Mouse (Mus musculus) heart, postnatal 14 days (tissue): Measurements from ENCODE around the gene Olfr1079. TPM values are rescaled to one million over a fixed set of nuclear protein-coding genes. Genes with fewer than 3 reads are reported as not detected.
"Not testable (repeated sequence)": the region's sequence is repeated elsewhere in the genome, so short reads cannot be mapped to it uniquely, and the experiment has no call there.

Source experiments
- DNase-seq, 2 experiments: peaks; one replicate each; pipeline ENCODE4 v3.0.0; 2021 to 2022
- intact Hi-C: fragments of 180-260 bp; cut with DNase I; formaldehyde crosslinking; loops from one replicate; pipeline ENCODE4 v1.15.1; 2025
- long read RNA-seq, 2 experiments: library from polyadenylated mRNA; stranded (forward); transcript quantifications; one replicate each; pipeline ENCODE4 v2.0.0; 2021
- total RNA-seq, 2 experiments: library from RNA; stranded (reverse); gene quantifications; 2 replicates each; pipeline ENCODE4 v1.2.3; 2021

The Olfr1079 gene
- total RNA-seq = not detected
- long read RNA-seq, experiment 1 = 0 reads
- long read RNA-seq, experiment 2 = 0 reads

GRCm38 (mm10) chr2:86542380-86542779 is at the start of gene Olfr1079:
Gene Olfr1079 (minus strand): TSS chr2:86542480.
- intact Hi-C loops = no loop called here
- no peak for DNase-seq

GRCm38 (mm10) chr2:86558135-86558534 is 15.9 kb upstream of the Olfr1079 start, which contains the start of gene Olfr1080:
Gene Olfr1080 (minus strand): TSS chr2:86558235.
- DNase-seq, intact Hi-C loops: not testable (repeated sequence)

- intact Hi-C loops = no loop called here
- DNase-seq = no peak
Measured at GRCm38 (mm10) chr2:86530991-86531390, 11.3 kb downstream of the Olfr1079 start.

- DNase-seq = no peak
- intact Hi-C loops = no loop called here
Measured at GRCm38 (mm10) chr2:86508161-86508560, 34.1 kb downstream of the Olfr1079 start, which contains the start of gene Olfr1076. Gene Olfr1076 (plus strand): TSS chr2:86508461.

DNA sequence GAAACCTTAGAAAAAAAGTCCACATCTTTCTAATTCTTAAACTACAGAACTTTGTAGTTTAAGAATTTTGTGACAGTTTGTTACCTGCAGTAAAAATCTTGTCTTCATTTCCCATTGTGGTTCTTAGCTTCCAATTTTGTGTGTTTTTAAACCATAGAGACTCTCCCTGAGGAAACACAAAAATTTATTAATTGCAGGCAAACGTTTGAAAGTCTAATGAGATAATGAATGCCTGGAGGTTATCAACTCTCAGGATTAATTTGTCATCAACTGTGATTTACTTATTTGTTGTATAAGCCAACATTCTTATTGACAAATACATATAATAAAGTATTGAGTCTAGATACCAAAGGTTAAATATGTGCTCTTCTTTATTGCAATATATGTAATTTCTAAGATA is 55.0 kb downstream of the Olfr1079 start, which contains the start of gene Olfr228:
Gene Olfr228 (minus strand): TSS at position 101 of the 400 bp plus-strand sequence.
- DNase-seq = no peak
- intact Hi-C loops = no loop called here

Other genes starting within 250 kb of the Olfr1079 start
- not detected for gene Olfr1053, start 227.2 kb downstream of the Olfr1079 start, total RNA-seq
- not detected for gene Olfr1054, start 207.0 kb downstream of the Olfr1079 start, total RNA-seq
- gene Olfr1055, start 192.2 kb downstream of the Olfr1079 start, total RNA-seq = not detected
- gene Olfr1056, start 180.0 kb downstream of the Olfr1079 start, total RNA-seq = not detected
- not detected for gene Olfr1057, start 164.1 kb downstream of the Olfr1079 start, total RNA-seq
- not detected for gene Olfr1058, start 153.9 kb downstream of the Olfr1079 start, total RNA-seq
- not detected for gene Olfr1061, start 128.4 kb downstream of the Olfr1079 start, total RNA-seq
- not detected for gene Olfr1062, start 115.7 kb downstream of the Olfr1079 start, total RNA-seq
- gene Olfr1065, start 91.9 kb downstream of the Olfr1079 start, total RNA-seq = not detected
- gene Olfr1066, start 86.2 kb downstream of the Olfr1079 start, total RNA-seq = not detected
- gene Olfr228, start 55.1 kb downstream of the Olfr1079 start, total RNA-seq = not detected
- not detected for gene Olfr1076, start 34.0 kb downstream of the Olfr1079 start, total RNA-seq
- not detected for gene Olfr1080, start 15.8 kb upstream of the Olfr1079 start, total RNA-seq
- not detected for gene Olfr1082, start 56.5 kb upstream of the Olfr1079 start, total RNA-seq
- gene Olfr1084, start 97.2 kb upstream of the Olfr1079 start, total RNA-seq = not detected
- not detected for gene Olfr1085, start 119.5 kb upstream of the Olfr1079 start, total RNA-seq
- gene Olfr1086, start 137.6 kb upstream of the Olfr1079 start, total RNA-seq = not detected
- not detected for gene Olfr1087, start 155.9 kb upstream of the Olfr1079 start, total RNA-seq
- gene Olfr1089, start 191.2 kb upstream of the Olfr1079 start, total RNA-seq = not detected
- not detected for gene Olfr1090, start 216.5 kb upstream of the Olfr1079 start, total RNA-seq
- gene Olfr1093, start 240.0 kb upstream of the Olfr1079 start, total RNA-seq = not detected